Comparison of ENCODE assay signal across 8 mouse cellular contexts in the genomic region with DNA sequence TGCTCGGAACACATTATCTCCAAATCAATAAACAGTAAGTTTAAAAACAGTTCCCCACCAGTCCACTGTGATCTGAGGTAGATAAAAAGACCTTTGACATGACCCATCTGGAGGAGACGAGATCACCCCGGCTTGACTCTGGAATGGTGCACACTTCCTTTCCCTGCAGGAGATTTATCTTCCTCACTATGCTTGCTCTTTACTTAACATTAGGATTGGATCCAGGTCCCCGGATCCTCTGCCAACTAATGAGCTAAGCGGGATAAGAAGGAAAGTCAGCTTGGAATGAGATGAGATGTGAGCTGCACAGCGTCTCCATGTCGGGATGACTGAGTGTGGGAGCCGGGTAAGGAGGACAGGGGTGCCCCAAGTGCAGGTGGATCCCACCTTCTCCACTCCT. TPM values are rescaled to one million over a fixed set of nuclear protein-coding genes. Genes with fewer than 3 reads are reported as not detected.
DNase-seq lines count a peak whose midpoint lies in the region; ATAC-seq lines count a peak whose summit lies in the region.
"Had no signal": no experiment of that assay in that cellular context is flagged by ENCODE, and none has a peak within 500 bp of the region (broad histone marks: within the 10 kb centered on the region; RNA-seq: fewer than 3 reads in every experiment).

No protein-coding gene starts in this region.

- WGBS in hindbrain, embryonic 10.5 days = 74% methylated on average over 8 of the region's 8 CpGs
- 56% methylated on average over 8 of the region's 8 CpGs for WGBS in hindbrain, embryonic 16.5 days

- H3K4me1 ChIP-seq in hindbrain, embryonic 10.5 days (replicated peaks) = peaks cover 47% of the 10 kb centered on the region
- H3K4me1 ChIP-seq in hindbrain, embryonic 16.5 days (ENCODE audit: control insufficient read depth, insufficient read depth, low read depth, low read length) = peaks cover 12% of the 10 kb centered on the region

- H3K36me3 ChIP-seq in hindbrain, embryonic 10.5 days = no peaks in the 10 kb centered on the region
- no peaks in the 10 kb centered on the region for H3K36me3 ChIP-seq in hindbrain, embryonic 16.5 days (ENCODE audit: control insufficient read depth, insufficient read depth, low read length)

- peak overlapping the region; percentile 75 for H3K27ac ChIP-seq in hindbrain, embryonic 10.5 days
- no peak overlapping the region for H3K27ac ChIP-seq in hindbrain, embryonic 16.5 days (ENCODE audit: low read depth, low read length)

- 0 out of 2 replicates have a peak, but pooled peaks cover 3% of the 10 kb centered on the region for H3K9me3 ChIP-seq in hindbrain, embryonic 10.5 days
- no peaks in the 10 kb centered on the region for H3K9me3 ChIP-seq in hindbrain, embryonic 16.5 days (ENCODE audit: control insufficient read depth, low read length)

- H3K9ac ChIP-seq in hindbrain, embryonic 16.5 days (ENCODE audit: low read depth, low read length) = no peak overlapping the region

- intact Hi-C loops in heart, postnatal 36 days (cut with DNase I) = no loop called here

- no peak overlapping the region for H3K4me2 ChIP-seq in hindbrain, embryonic 16.5 days (ENCODE audit: low read length)

- DNase-seq in hindbrain, embryonic 10.5 days (ENCODE audit: low spot score) = no peak
- peak; percentile 11 for DNase-seq in ovary, postnatal 10 days (ENCODE audit: low spot score)
- no peak for DNase-seq in ovary, adult 18-20 months (ENCODE audit: low spot score)
- DNase-seq in heart, postnatal 36 days = peak; percentile 36 to 41
- DNase-seq in urinary bladder, postnatal 25 days (ENCODE audit: low spot score) = peak; percentile 12
- no peak for DNase-seq in thymus, postnatal 0 days (ENCODE audit: low spot score)

- H3K27me3 ChIP-seq in hindbrain, embryonic 10.5 days (ENCODE audit: insufficient read depth, poor library complexity, severe bottlenecking) = peaks cover 21% of the 10 kb centered on the region; the same call in 1 of the 2 replicates
- H3K27me3 ChIP-seq in hindbrain, embryonic 16.5 days (replicated peaks; ENCODE audit: control insufficient read depth, insufficient read depth, low read length) = no peaks in the 10 kb centered on the region

- no peak overlapping the region for H3K4me3 ChIP-seq in hindbrain, embryonic 10.5 days
- H3K4me3 ChIP-seq in hindbrain, embryonic 16.5 days (ENCODE audit: low read length) = no peak overlapping the region

- ATAC-seq in hindbrain, embryonic 16.5 days = no peak
- ATAC-seq: inflammation-experienced regulatory T-cells, adult 6 months had no signal

RNA-seq across cellular contexts. Expression of gene Siah3, which starts 46.7 kb away (rescaled TPM):
- polyA plus RNA-seq in hindbrain, embryonic 10.5 days (2016; fragmentation: Nextera tagmentation; extraction: Ambion mirVana) = 0.34 and 1.2 TPM in 2 replicates
- 2.9 and 5.2 TPM in 2 replicates for polyA plus RNA-seq in hindbrain, embryonic 16.5 days (2015; fragmentation: Nextera tagmentation; extraction: Ambion mirVana)
- not detected for total RNA-seq in heart, postnatal 36 days (2021)
- polyA plus RNA-seq in thymus, postnatal 0 days (2015; fragmentation: Nextera tagmentation; extraction: Ambion mirVana) = not detected in 2 replicates

Comparison
In these comparisons a context has a peak if more than half of its experiments do, and no peak if none do; other contexts are left out.
1. DNase-seq: peak in ovary, postnatal 10 days (single experiment), heart, postnatal 36 days (2 of 2) and urinary bladder, postnatal 25 days (single experiment); none in hindbrain, embryonic 10.5 days (single experiment), ovary, adult 18-20 months (single experiment) and thymus, postnatal 0 days (single experiment).